Mouse (Mus musculus) left cerebral cortex, postnatal 14 days (tissue): Measurements from ENCODE around the gene E2f4. TPM values are rescaled to one million over a fixed set of nuclear protein-coding genes. Genes with fewer than 3 reads are reported as not detected.
A peak's percentile ranks its signal among the peaks of the same experiment; 100 is the strongest.

ENCODE experiments used
- DNase-seq, 2 experiments: peaks; one replicate each; pipeline ENCODE4 v3.0.0; 2021 to 2022; ENCODE audit warnings: low spot score in 2 of 2, mixed read lengths in 1 of 2
- intact Hi-C: fragments of 180-260 bp; cut with DNase I; formaldehyde crosslinking; loops from one replicate; pipeline ENCODE4 v1.15.1; 2025
- total RNA-seq, 2 experiments: library from RNA; stranded (reverse); gene quantifications; 2 replicates each; pipeline ENCODE4 v1.2.3; 2021

The E2f4 gene
- total RNA-seq, 2 experiments from 2014 or later, result 31.5 to 32.1 TPM

DNA sequence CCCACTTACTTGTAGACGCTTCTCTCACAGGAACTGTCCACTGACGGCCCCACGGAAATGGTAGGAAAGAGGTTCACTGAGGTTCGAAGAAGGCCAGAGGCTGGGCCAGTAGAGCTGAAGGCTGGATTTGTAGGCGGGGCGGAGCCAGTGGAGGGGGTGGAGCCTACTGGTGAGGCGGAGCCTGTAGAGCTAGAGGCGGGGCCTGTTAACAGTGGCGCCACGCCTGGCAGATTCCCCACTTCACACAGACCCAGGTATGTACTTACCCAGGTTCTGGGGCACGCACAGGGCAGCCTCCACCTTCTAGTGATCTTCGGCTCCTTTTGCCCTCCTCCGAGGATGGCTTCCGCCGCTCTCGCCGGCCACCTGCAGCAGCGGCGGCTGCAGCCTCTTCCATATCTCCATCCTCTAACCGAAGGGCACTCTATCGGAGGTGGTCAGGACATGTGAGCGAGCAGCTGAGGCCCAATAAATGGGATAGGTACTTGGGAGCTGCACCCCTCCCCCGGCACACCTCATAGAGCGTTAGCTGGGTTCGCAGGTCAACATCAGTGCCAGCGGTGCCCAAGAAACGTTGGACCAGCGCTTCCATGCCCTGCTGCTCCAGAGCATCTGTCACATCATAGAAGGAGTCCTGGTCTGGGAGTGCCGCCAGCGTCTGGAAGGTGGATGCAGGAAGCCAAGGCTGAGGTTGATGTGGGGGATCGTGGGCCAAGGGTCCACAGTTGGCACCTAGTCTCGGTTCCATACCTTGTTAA is 39.1 kb downstream of the E2f4 start:
- intact Hi-C loops, result no loop called here
- no peak for DNase-seq

- DNase-seq, result no peak
- intact Hi-C loops, result no loop called here
Measured at GRCm38 (mm10) chr8:105338992-105339391, 41.5 kb downstream of the E2f4 start.

GRCm38 (mm10) chr8:105339886-105340635 is 42.6 kb downstream of the E2f4 start:
- no peak for DNase-seq
- intact Hi-C loops, result no loop called here

GRCm38 (mm10) chr8:105341399-105341798 is 43.9 kb downstream of the E2f4 start:
- DNase-seq, result no peak
- intact Hi-C loops, result no loop called here

GRCm38 (mm10) chr8:105342768-105343167 is 45.3 kb downstream of the E2f4 start:
- DNase-seq, result no peak
- intact Hi-C loops, result no loop called here

DNA sequence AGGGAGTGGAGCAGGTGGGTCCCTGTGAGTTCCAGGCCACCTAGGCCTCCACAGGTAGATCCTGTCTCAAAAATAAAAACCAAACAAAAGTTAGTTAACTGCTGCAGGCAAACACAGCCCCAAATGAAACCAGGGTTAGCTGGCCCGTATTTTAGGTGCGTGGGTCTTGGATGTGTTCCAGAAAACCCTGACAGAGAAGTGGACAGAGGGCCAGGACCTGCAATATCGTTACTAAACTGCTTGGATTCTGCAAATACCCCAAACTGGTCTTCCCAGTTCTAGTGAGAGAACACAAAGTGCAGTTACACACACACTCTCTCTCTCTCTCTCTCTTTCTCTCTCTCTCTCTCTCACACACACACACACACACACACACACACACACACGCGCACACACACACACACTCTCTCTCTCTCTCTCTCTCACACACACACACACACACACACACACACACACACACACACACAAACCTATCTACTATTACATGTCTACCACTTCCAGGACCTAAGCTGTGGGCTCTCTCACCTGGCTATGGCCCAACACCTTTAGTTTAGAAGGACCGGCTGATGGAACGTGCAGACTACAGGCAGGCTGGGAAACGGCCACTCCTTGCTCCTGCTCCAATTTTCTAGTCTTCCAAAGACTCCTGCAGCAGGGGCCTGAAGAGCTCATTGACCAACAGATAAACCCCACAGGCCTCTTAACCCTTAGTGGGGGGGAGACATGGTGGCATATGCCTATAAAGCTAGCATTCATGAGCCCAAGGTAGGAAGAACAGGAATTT is 46.5 kb downstream of the E2f4 start:
- DNase-seq, result no peak
- intact Hi-C loops, result no loop called here

DNA sequence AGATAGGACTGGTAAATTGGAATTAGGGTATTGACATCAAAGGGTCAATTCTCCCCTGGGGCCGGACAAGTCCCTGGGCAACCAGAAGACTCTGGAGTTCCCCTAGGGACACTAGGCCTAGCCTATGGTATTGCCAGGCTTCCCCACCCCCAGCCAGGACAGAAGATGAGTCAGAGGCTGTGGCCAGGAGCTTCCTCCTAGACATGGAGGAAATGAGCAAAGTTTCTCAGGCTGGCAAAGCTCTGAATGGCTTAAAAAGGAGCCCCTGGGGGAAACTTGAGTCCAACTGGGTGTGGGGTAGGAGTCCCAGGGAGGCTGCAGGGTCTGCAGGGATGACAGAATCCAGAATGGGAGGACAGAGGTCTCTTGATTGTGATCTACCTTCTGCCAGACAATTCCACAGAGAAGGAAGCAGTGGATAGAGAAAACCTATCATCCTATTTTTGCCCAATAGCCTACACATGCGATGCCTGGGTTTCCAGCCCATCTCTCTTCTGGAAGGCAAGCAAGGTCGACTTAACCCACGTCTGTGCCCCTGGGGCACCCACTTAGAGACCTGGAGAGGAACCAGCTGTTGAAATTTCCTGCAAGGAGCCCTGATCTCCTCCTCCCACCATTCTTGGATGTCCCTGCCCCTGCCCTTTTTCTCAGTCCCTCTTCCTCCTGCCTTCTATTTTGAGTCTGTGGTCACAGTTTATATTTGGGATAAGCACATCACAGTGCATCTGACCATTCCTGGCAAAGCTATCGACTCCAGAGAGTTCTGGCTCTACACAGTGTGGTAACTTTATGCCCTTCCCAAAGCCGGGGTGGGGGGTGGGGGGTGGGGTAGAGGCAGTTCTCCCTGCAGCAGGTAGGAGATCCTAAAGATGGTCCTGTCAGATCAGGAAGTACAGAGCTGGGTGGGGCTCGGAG is 47.9 kb downstream of the E2f4 start:
- peak in 1 of 2 experiments; percentile 32 for DNase-seq
- intact Hi-C loops, result no loop called here

DNA sequence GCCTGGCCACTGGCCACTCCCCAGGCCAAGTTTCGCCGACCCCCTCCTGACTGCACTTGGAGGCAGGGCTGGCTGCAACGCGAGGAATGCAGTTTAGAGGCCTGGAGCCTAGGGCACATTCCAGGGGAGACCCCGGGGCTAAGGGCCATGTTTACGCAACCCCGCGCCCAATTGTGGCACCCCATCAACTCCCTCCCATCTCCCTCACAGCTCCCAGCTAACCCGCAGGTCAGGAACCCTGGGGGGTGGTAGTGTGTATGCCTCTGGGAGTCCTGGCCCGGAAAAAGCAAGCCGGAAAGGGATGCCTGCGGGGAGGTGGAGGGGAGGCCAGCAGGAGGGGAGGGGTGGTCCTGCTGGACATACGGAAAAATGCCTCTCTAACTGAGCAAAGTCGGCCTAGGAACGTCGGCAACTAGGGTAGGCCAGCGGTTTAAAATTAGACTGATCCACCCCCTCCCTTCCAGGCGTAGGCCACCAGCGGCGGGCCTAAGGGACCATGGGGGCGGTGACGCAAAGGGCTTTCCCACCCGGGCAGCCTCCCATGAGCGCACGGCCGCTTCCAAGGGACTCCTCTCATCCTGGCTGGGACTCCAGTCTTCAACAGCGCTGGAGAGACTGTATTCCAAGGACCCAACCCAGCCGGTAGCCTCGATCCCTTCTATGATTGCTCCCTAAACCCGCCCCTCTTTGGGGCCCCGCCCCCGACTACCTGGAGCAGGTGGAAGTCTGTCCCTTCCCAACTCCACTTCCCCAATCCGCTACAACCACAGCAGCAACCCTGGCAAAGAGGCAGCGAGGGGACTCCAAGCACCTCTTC is 49.4 kb downstream of the E2f4 start:
- peak in 1 of 2 experiments; percentile 30 for DNase-seq
- intact Hi-C loops, result no loop called here

DNA sequence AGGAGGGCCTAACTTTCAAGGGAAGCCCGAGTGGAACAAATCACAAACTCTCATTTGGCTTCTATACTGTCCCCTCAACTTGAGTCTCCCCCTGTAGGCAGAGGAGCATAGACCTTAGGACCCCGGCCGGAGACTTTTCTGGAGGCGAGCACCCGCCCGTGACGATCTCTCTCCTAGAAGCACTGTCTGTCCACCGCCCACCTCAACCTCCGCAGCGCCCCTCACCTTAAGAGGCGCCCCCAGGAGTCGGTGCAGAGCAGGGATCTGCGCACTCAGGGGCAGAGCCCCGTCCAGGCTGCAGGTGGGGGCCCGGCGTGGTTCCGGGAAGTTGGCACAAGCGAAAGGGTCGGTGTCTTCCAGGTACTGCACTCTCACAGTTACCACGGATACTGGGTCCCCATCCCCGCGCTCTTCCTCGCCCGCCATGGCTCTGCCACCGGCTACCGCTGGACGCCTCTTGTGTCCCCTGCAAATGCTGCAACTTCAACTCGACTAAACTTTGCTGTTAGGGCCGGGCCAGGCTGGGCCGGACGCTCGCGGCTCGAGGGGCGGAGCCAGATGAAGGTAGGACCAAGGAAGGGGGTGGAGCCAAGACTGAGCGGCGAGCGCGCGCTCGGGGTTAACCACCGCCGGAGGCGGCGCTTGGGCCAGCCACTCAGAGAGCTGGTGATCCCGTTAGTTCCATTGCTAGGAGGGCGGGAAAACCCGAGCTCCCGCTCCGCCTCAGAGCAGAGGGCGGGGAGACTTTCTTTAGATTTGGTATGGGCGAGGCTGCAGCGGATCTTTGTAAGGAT is 50.2 kb downstream of the E2f4 start, which contains the start of gene Fhod1:
Gene Fhod1 (minus strand): TSS at position 526 of the 794 bp plus-strand sequence.
- peak; percentile 86 to 89 for DNase-seq
- intact Hi-C loops, result no loop called here

- DNase-seq, result peak; percentile 43 to 55
- intact Hi-C loops, result no loop called here
Measured at GRCm38 (mm10) chr8:105348450-105349095, 51.1 kb downstream of the E2f4 start, which contains the start of gene Slc9a5. Slc9a5 (plus strand) TSS chr8:105348843.

GRCm38 (mm10) chr8:105349096-105349771 is 51.8 kb downstream of the E2f4 start:
- peak in 1 of 2 experiments; percentile 35 for DNase-seq
- intact Hi-C loops, result no loop called here

GRCm38 (mm10) chr8:105350186-105350585 is 52.7 kb downstream of the E2f4 start:
- peak in 1 of 2 experiments; percentile 52 for DNase-seq
- intact Hi-C loops, result no loop called here

GRCm38 (mm10) chr8:105353583-105354135 is 56.2 kb downstream of the E2f4 start:
- DNase-seq, result no peak
- intact Hi-C loops, result no loop called here

DNA sequence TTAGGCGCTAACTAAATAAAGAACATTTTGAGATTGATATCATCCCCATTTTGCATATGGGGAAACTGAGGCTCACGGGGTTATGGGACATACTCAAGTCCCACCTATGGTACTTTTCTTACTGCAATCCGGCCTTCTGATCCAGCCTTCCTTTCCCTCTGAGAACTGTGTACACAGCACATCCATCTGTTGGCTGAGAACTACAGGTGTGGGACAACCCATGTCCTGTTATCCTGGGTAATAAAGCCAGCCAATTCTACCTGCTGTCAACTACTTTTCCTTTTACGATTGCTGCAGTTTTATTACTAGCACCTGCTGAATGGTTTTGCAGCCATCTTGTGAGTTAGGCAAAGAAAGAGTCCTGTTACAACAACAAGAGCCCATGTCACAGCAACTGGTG is 57.1 kb downstream of the E2f4 start:
- no peak for DNase-seq
- intact Hi-C loops, result no loop called here
